Mouse (Mus musculus): ENCODE results near the gene Gm14214. TPM values are rescaled to one million over a fixed set of nuclear protein-coding genes. Genes with fewer than 3 reads are reported as not detected.

Gene Gm14214
- polyA plus RNA-seq, 1 experiment: not detected

GRCm38 (mm10) chr2:154742911-154743819, 26.7 kb downstream of the Gm14214 start:
- Histone ChIP-seq H3K27me3 (ENCODE audit: control insufficient read depth) (no peaks in the 10 kb centered on the region), H3K36me3 (ENCODE audit: control insufficient read depth) (no peaks in the 10 kb centered on the region), H3K4me1 (ENCODE audit: control insufficient read depth) (no peaks in the 10 kb centered on the region), H3K4me3 (replicated peaks) (no peak overlapping the region), H3K9me3 (ENCODE audit: control insufficient read depth, low read length) (peaks cover 2% of the 10 kb centered on the region; the same call in 1 of the 2 replicates)
- TF ChIP-seq TAL1 (IDR thresholded peaks at IDR 0.05; ENCODE audit: low read length): no peak
- no peak for TF ChIP-seq GATA1 (IDR thresholded peaks at IDR 0.05; ENCODE audit: low read length)

GRCm38 (mm10) chr2:154738621-154739020, 31.2 kb downstream of the Gm14214 start:
- Histone ChIP-seq H3K9me3 (ENCODE audit: control insufficient read depth, low read length) (no peaks in the 10 kb centered on the region), H3K4me3 (replicated peaks) (no peak overlapping the region), H3K27me3 (ENCODE audit: control insufficient read depth) (no peaks in the 10 kb centered on the region), H3K4me1 (ENCODE audit: control insufficient read depth) (no peaks in the 10 kb centered on the region), H3K36me3 (ENCODE audit: control insufficient read depth) (no peaks in the 10 kb centered on the region)
- no peak for TF ChIP-seq GATA1 (IDR thresholded peaks at IDR 0.05; ENCODE audit: low read length)
- no peak for TF ChIP-seq TAL1 (IDR thresholded peaks at IDR 0.05; ENCODE audit: low read length)

- Histone ChIP-seq H3K9me3 (ENCODE audit: control insufficient read depth, low read length) (no peaks in the 10 kb centered on the region), H3K4me1 (ENCODE audit: control insufficient read depth) (no peaks in the 10 kb centered on the region), H3K36me3 (ENCODE audit: control insufficient read depth) (no peaks in the 10 kb centered on the region), H3K4me3 (replicated peaks) (no peak overlapping the region), H3K27me3 (ENCODE audit: control insufficient read depth) (peaks cover 6% of the 10 kb centered on the region; the same call in 1 of the 2 replicates)
- TF ChIP-seq TAL1 (IDR thresholded peaks at IDR 0.05; ENCODE audit: low read length) (no peak), GATA1 (IDR thresholded peaks at IDR 0.05; ENCODE audit: low read length) (no peak)
Measured at GRCm38 (mm10) chr2:154735986-154736385, 33.8 kb downstream of the Gm14214 start.

GRCm38 (mm10) chr2:154735416-154735815, 34.4 kb downstream of the Gm14214 start:
- H3K4me3 ChIP-seq (replicated peaks): no peak overlapping the region
- TF ChIP-seq TAL1 (IDR thresholded peaks at IDR 0.05; ENCODE audit: low read length): no peak
- no peak for TF ChIP-seq GATA1 (IDR thresholded peaks at IDR 0.05; ENCODE audit: low read length)
- no peaks in the 10 kb centered on the region for H3K36me3 ChIP-seq (ENCODE audit: control insufficient read depth)
- H3K4me1 ChIP-seq (ENCODE audit: control insufficient read depth): no peaks in the 10 kb centered on the region
- peaks cover 6% of the 10 kb centered on the region; the same call in 1 of the 2 replicates for H3K27me3 ChIP-seq (ENCODE audit: control insufficient read depth)
- no peaks in the 10 kb centered on the region for H3K9me3 ChIP-seq (ENCODE audit: control insufficient read depth, low read length)

GRCm38 (mm10) chr2:154734977-154735376, 34.9 kb downstream of the Gm14214 start:
- H3K27me3 ChIP-seq (ENCODE audit: control insufficient read depth): peaks cover 6% of the 10 kb centered on the region; the same call in 1 of the 2 replicates
- no peak overlapping the region for H3K4me3 ChIP-seq (replicated peaks)
- TF ChIP-seq GATA1 (IDR thresholded peaks at IDR 0.05; ENCODE audit: low read length) (no peak), TAL1 (IDR thresholded peaks at IDR 0.05; ENCODE audit: low read length) (no peak)
- H3K36me3 ChIP-seq (ENCODE audit: control insufficient read depth): no peaks in the 10 kb centered on the region
- no peaks in the 10 kb centered on the region for H3K9me3 ChIP-seq (ENCODE audit: control insufficient read depth, low read length)
- H3K4me1 ChIP-seq (ENCODE audit: control insufficient read depth): no peaks in the 10 kb centered on the region

- Histone ChIP-seq H3K4me1 (ENCODE audit: control insufficient read depth) (no peaks in the 10 kb centered on the region), H3K4me3 (replicated peaks) (no peak overlapping the region), H3K27me3 (ENCODE audit: control insufficient read depth) (peaks cover 6% of the 10 kb centered on the region; the same call in 1 of the 2 replicates), H3K9me3 (ENCODE audit: control insufficient read depth, low read length) (no peaks in the 10 kb centered on the region), H3K36me3 (ENCODE audit: control insufficient read depth) (no peaks in the 10 kb centered on the region)
- no peak for TF ChIP-seq TAL1 (IDR thresholded peaks at IDR 0.05; ENCODE audit: low read length)
- TF ChIP-seq GATA1 (IDR thresholded peaks at IDR 0.05; ENCODE audit: low read length): no peak
Measured at GRCm38 (mm10) chr2:154732503-154733141, 37.2 kb downstream of the Gm14214 start.

GRCm38 (mm10) chr2:154731916-154732315, 37.9 kb downstream of the Gm14214 start:
- no peaks in the 10 kb centered on the region for H3K4me1 ChIP-seq (ENCODE audit: control insufficient read depth)
- H3K4me3 ChIP-seq (replicated peaks): no peak overlapping the region
- no peak for TF ChIP-seq TAL1 (IDR thresholded peaks at IDR 0.05; ENCODE audit: low read length)
- TF ChIP-seq GATA1 (IDR thresholded peaks at IDR 0.05; ENCODE audit: low read length): no peak
- H3K36me3 ChIP-seq (ENCODE audit: control insufficient read depth): no peaks in the 10 kb centered on the region
- H3K9me3 ChIP-seq (ENCODE audit: control insufficient read depth, low read length): no peaks in the 10 kb centered on the region
- peaks cover 6% of the 10 kb centered on the region; the same call in 1 of the 2 replicates for H3K27me3 ChIP-seq (ENCODE audit: control insufficient read depth)

- no peaks in the 10 kb centered on the region for H3K9me3 ChIP-seq (ENCODE audit: control insufficient read depth, low read length)
- no peak overlapping the region for H3K4me3 ChIP-seq (replicated peaks)
- TF ChIP-seq GATA1 (IDR thresholded peaks at IDR 0.05; ENCODE audit: low read length) (no peak), TAL1 (IDR thresholded peaks at IDR 0.05; ENCODE audit: low read length) (no peak)
- H3K27me3 ChIP-seq (ENCODE audit: control insufficient read depth): peaks cover 6% of the 10 kb centered on the region; the same call in 1 of the 2 replicates
- H3K4me1 ChIP-seq (ENCODE audit: control insufficient read depth): no peaks in the 10 kb centered on the region
- no peaks in the 10 kb centered on the region for H3K36me3 ChIP-seq (ENCODE audit: control insufficient read depth)
Measured at GRCm38 (mm10) chr2:154730841-154731240, 39.0 kb downstream of the Gm14214 start.

- Histone ChIP-seq H3K4me3 (replicated peaks) (no peak overlapping the region), H3K27me3 (ENCODE audit: control insufficient read depth) (peaks cover 6% of the 10 kb centered on the region; the same call in 1 of the 2 replicates), H3K4me1 (ENCODE audit: control insufficient read depth) (no peaks in the 10 kb centered on the region), H3K9me3 (ENCODE audit: control insufficient read depth, low read length) (no peaks in the 10 kb centered on the region), H3K36me3 (ENCODE audit: control insufficient read depth) (no peaks in the 10 kb centered on the region)
- TF ChIP-seq TAL1 (IDR thresholded peaks at IDR 0.05; ENCODE audit: low read length) (no peak), GATA1 (IDR thresholded peaks at IDR 0.05; ENCODE audit: low read length) (no peak)
Measured at GRCm38 (mm10) chr2:154729737-154730136, 40.1 kb downstream of the Gm14214 start.

Measured in erythroblast, embryonic 14.5 days (primary cell).